Mouse (Mus musculus): ENCODE results near the gene Ctu1.
"Not testable (repeated sequence)": the region's sequence is repeated elsewhere in the genome, so short reads cannot be mapped to it uniquely, and the experiment has no call there.

The Ctu1 gene

DNA sequence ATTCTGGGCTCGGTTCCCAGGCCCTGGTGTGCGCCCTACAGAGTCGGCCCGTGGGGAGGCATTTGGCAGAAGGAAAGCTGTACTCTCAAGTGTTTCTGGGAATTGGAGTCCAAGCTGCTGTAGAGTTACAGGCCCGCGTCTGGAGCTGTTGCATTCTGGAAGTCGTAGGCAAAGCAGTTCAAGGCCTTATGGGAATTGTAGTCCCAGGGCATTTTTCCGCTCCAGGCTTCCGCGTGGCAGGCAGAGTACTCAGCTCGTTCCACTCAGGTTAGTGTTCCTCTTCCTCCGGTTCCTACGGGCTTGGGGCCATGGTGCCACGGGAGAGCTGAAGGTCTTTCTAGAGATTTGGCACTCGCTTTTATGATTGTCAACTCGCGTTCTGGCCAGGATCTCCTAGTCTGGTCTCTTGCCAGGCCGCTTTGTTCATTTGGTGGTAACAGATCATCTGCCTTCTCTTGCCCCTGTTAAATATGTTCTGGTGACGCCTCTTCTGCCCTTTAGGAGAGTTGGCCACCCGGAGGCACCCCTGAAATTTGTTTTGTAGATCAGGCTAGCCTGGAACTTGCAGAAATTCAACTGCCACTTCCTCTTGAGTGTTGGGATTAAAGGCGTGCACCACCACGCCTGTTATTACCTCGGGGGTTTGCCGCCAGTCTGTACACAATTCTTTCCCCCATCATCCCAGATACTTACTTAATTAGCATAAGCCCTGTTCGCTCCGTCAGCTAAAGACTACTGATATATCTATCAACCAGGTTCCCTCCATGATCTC lies at the start of gene Ctu1:
Gene Ctu1, plus strand, starts transcription at position 208 of the 772 bp plus-strand sequence.
- in situ Hi-C loops (cut with MboI; ENCODE audit: low sequenced_read_pairs): no loop called here

DNA sequence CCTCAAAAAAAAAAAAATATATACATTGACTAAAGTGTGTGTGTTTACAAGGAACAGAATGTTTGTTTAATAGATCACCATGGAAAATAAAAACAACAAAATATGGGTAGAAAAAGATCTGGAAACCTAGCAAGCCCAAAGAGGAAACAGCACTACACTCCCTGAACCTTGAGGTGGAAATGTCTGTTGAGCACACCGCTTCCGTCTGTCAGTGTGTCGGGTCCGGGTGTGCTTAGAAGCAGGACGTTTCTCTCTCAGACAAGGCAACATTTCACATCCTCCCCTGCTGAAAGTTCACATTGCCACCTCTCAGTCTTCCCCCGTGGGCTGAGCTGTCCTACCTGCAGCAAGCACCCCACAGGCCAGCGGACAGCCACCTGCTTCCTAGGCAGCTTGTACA lies 48.9 kb upstream of the Ctu1 start:
- in situ Hi-C loops (cut with MboI; ENCODE audit: low sequenced_read_pairs): no loop called here

DNA sequence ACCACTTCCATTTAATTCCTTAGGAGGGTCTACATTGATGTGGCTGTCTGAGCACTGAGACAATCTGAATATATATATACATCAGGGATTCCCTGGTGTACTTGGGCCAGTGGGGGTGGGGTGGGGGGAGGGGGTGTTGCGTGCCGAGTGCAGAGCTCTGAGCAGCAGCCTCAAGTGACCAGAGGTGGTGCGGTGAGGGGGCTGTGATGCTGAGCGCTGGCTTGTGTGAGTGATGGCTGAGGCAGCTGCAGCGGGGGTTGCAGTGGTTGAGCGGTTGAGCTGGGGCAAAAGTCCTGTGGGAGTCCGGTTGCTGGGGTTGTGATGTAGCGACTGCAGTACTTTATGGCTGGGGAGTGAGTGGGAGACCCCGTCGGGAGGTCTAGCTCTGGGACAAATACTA lies 48.0 kb upstream of the Ctu1 start:
- in situ Hi-C loops (cut with MboI; ENCODE audit: low sequenced_read_pairs): no loop called here

DNA sequence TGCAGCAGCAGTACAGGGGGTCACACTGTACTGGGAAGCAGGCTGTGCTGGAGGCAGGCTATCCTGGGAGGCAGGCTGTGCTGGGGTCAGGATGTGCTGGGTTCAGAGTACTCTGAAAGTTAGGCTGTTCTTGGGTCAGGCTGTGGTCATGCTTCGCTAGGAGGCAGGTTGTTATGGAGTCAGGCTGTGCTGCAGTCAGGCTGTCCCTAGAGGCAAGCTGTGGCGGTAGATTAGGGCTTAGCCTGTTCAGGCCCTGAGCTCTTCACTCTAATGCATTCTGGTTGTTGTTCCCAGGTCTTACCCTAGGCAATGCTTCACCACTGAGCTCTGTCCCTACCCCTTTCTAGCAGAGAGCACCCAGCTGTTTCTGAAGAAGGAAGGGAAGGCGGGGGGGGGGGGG lies 46.8 kb upstream of the Ctu1 start:
- in situ Hi-C loops (cut with MboI; ENCODE audit: low sequenced_read_pairs): no loop called here

DNA sequence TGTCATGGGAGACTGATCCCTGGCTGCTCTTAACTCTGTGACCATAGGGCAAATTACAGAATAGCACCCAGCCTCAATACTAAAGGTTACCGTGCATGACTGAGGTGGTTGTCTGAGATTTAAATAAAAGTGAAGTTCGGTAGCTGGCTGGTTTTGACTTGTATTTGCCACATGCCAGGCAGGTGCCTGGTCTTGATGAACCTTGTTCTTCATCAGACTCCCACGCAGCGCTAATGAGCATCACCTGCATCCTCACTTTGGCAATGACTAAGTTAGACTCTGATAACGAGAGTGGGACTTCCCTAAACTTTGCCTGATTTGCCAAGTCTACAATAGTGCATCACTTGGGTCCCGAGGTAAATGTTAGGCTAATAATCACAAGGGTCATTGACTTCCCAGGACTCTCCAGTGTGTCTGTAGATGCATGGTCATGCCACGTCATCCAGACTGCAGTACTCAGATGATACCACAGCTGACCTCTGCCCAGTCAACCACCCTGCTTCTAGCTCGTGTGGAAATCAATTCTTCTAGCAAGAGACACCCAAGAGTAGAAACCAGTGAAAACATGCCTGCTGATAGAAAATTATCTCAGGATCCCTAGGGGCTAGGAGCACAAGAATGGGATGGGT lies 45.9 kb upstream of the Ctu1 start:
- in situ Hi-C loops (cut with MboI; ENCODE audit: low sequenced_read_pairs): no loop called here

DNA sequence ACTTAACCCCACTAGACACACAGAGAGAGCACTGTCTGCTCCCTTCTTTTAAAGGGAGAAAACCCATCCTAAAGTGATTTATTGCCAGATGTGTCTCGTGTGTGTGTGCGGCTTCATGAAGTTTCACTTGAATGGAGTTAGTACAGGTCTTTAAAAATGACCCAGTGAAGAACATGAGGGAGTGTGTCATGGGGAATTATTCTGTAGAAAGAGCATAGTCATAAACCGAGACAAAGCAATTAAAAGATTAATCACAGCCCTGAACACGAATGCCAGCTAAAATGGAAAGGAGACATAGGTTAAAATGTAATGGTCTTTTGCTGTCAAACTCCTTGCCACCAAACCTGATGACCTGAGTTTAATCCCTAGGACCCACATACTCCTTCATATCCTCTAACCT lies 37.9 kb upstream of the Ctu1 start:
- in situ Hi-C loops (cut with MboI; ENCODE audit: low sequenced_read_pairs): no loop called here

DNA sequence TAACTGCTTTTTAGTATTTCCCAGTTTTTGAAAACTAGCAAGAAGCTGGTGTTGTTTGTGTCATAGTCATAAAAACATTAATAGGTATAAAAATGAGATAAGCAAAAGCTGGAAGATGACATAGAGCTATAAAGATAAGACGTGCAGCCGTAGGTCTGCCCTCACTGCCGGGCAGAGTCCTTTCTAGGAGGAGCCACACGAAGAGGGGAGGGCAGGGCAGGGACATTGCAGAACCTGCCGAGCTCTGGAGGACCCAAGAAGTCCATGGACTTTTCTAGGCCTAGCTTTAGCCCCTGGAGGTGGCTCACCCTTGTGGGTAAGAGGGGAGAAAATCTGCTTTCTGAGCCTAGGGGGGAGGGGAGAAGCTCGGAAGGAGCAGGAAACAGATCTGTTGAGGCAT lies 37.3 kb upstream of the Ctu1 start, which contains the start of gene Ceacam18:
Gene Ceacam18, plus strand, starts transcription at position 208 of the 400 bp plus-strand sequence.
- in situ Hi-C loops (cut with MboI; ENCODE audit: low sequenced_read_pairs): no loop called here

DNA sequence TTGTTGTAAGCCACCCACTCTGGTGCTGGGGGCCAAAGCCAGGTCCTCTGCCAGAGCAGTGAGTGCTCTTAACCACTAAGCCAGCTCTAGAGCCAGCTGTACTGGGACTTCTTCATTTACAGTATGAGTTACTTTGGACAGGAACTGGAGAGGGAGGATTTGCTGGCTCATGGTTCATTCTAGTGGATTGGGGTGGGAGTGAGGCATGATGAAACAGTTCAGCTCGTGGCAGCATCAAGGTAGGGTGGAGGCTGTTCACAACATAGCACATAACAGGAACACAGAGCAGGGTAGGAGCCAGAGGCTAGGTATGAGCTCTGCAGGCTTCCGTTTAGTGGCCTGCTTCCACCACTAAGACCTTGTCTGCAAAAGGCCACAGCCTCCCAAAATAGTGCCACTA lies 35.6 kb upstream of the Ctu1 start:
- in situ Hi-C loops (cut with MboI; ENCODE audit: low sequenced_read_pairs): no loop called here

DNA sequence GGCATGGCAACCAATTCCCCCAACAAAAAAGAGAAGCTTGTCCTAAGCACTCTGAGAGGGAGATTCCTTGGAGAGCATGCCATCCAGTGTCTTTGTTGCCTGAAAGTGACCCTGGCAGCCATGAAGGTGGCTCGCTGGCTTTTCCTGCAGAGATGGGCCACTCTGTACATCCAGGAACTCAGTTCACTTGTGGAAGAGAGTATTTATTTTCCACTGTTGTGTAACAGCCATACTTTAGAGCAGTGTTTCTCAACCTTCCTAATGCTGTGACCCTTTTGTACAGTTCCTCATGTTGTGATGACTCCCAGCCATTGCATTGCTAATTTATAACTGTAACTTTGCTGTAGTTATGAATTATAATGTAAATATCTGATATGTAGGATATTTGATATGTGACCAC lies 34.7 kb upstream of the Ctu1 start:
- in situ Hi-C loops (cut with MboI; ENCODE audit: low sequenced_read_pairs): no loop called here

DNA sequence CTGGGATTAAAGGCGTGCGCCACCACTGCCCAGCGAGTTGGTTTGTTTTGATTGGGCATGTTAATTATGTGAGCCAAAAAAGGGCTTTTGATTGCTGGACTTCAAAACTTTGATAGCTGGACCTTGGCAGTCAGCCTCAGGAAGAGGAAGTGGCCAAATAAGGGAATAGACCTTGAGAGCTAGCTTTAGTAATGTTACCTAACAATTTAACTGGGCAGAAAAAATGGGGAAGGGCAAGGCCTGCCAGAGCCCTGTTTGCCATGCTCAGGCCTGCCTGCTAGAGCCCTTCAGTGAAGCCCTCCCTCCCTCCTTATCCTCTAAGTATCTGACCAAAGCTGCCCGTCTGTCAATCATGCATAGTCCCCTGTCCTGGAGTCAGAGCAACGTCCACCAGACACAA lies 29.2 kb upstream of the Ctu1 start:
- in situ Hi-C loops (cut with MboI; ENCODE audit: low sequenced_read_pairs): no loop called here

DNA sequence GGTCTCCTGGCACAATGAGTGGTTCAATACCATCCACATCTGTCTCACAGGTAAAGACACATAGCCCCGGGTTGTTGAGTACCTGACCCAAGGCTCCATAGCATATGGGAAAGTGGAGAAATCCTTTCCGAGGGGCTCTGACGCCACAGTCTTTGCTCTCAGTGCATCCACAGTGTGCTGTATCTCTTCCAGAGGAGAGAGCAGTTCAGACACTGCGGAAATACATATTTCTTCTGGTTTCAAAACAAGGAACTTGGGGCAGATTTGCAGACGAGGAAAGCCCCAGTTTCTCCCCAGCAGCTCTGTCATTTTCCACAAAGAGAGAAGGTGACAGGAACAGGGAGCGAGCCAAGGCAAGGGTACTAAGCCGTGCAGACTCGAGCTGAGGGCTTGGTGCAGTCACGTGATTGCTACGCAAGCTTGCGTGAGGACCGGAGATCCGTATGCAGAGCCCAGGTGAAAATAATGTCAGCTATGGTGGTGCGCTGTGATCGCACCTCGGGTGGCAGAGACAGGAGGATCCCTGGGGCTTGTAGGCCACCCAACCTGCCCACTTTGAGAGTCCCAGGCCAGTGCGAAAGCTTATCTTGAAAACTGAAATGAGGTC lies 28.7 kb upstream of the Ctu1 start:
- in situ Hi-C loops (cut with MboI; ENCODE audit: low sequenced_read_pairs): no loop called here

DNA sequence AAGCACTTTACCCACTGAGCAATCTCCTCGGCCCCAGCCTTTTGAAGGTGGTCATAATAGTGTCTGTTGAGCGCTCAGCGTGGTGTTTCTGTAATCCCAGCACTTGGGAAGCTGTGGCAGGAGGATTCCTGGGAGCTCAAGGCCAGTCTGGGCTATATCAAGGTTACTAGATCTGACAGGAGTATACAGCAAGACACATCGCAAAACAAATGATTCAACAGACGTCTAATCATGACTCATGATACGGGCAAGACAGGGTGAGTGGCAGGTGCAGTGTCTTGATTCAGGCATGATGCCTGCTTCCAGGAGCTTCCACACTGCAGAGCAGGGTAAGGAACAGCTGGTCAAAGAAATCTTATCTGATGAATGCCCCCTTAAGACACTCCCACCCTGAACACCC lies 19.1 kb upstream of the Ctu1 start:
- in situ Hi-C loops (cut with MboI; ENCODE audit: low sequenced_read_pairs): no loop called here

DNA sequence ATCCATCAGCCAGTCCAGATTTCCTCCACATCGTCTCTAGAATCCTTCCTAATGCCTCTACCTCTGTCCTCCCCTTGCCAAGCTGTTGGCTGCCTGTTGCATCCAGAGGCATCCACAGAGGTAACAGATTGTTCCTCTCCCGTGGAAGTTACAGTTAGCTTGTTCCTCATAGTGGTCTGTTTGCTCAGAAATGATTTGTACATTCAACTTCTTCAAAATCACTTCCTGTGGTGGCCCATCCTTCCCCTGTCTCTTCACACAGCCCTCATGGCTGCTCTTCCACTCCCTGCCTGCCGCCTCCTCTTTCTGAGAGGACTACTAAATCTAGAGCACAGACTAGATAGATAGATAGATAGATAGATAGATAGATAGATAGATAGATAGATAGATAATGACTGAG lies 17.3 kb upstream of the Ctu1 start:
- in situ Hi-C loops (cut with MboI; ENCODE audit: low sequenced_read_pairs): no loop called here

DNA sequence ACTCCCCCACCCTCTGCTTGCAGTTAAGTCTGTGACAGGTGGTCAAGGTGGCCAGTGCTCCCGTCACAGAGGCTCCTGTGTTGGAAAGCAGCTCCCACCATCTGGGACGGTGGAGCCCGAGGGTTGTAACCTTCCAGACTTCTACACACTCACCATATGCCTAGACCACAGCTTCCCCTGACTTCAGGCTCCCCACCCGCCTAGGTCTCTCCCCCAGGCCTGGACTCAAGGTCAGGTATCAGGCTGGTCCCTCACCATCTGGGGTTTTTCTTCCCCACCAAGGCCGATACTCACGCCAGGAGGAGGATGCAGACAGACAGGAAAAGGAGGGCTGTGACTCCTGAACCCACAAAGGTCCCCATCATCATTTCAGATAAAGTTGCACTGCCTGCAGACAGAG lies 15.6 kb upstream of the Ctu1 start:
- in situ Hi-C loops (cut with MboI; ENCODE audit: low sequenced_read_pairs): no loop called here

DNA sequence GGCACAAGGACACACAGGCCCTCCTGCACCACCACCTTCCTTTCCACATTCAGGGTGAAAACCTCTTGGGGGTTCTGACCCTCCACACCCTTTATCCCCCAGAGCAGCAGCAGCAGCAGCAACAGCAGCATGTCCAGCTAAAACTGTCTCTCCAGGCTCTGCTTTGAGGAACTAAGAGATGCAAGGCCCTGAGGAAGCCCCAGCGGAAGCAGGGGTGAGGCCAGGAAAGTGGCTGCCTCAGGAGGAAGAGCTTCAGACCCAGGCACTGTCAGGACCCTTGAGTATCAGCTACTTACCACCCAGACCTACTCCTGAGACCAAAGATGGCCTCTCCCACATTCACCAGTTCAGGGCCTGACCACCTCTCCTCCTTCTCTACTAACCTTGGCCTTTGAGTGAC lies 11.8 kb upstream of the Ctu1 start, which contains the start of gene Siglece:
Gene Siglece, minus strand, starts transcription at position 160 of the 400 bp plus-strand sequence.
- in situ Hi-C loops (cut with MboI; ENCODE audit: low sequenced_read_pairs): no loop called here

DNA sequence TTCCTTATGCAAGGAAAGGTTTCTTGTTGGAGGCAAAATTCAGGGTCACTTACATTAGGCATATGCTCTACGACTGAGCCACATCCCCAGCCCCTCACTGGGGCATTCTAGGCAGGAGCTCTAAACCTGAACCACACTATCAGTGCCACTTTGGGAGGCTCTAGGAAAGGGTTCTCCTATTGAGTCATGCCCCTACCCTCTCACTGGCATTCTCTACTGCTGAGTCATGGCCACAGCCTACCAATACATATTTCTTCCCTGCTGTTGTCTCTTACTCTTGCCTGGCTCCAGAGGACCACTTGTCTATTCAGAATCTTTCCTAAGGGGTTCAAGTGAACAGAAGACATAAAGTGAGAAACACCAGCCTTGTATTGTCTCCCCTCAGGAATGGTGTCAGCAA lies 9.0 kb upstream of the Ctu1 start:
- in situ Hi-C loops (cut with MboI; ENCODE audit: low sequenced_read_pairs): no loop called here

DNA sequence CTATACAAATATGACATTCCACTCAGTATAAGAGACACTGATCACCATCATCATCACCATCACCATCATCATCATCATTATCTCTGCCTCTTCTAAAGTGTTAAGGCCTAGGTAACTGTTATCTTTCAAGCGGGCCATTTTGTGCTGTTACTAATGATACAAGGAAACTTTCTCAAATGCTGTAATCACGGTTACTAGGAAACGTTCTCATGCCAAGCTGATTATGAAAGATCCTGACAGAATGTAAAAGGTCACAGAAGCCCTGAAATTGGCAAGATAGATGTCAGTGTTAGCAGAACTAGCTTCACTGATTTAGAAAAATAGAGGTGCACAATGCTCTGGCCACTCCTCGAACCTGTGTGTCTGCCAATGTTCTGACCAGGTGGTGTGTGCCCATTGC lies 4.6 kb upstream of the Ctu1 start:
- in situ Hi-C loops (cut with MboI; ENCODE audit: low sequenced_read_pairs): not testable (repeated sequence)

DNA sequence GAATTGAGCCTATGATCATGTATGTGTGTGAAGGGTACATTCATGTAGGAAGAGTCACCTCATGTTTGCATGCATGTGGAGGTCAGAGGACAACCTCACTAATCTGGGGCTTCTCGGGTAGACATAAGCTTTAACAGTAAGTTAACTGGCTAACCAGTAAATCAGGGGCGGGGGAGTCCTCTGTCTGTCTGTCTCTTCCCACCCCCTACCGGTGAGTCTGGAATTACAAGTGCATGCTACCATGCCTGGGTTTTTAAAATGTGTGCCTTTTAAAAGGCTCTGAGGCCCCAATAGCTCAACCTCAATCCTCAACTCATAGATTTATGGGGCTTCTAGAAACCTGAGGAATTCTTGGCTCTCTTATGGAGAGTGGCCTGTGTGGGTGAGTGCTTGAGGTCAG lies 3.2 kb upstream of the Ctu1 start:
- in situ Hi-C loops (cut with MboI; ENCODE audit: low sequenced_read_pairs): no loop called here

DNA sequence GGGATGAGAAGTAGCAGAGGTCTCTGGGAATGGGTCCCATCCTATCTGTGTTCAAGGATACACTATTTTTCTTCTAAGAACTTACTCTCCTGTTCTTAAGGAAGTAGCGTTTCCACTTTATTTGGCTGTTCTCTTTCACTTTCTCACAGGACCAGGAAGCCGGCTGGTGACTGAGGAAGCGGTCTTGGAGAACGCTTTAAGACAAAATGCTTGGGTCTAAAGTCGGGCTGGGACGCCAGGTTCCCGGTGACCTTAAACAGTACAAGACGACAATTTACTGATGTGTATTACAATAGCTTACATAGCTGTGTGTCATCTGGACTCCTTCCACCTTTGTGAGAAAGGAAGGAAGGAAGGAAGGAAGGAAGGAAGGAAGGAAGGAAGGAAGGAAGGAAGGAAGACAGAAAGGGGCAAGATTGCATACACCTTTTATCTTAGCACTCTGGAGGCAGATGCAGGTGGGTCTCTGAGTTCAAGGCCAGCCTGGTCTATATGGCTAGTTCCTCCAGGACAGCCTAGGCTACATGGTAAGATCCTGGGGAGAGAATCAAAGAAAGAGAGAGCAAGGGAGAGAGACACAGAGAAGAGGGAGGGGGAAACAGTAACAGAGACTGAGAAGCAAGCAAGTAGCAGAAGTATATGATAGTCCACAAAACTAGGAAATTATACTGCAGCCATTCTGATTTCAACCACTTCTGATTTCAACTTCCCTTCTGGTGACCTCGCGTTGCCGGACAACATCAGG lies 580 bp upstream of the Ctu1 start:
- in situ Hi-C loops (cut with MboI; ENCODE audit: low sequenced_read_pairs): no loop called here

DNA sequence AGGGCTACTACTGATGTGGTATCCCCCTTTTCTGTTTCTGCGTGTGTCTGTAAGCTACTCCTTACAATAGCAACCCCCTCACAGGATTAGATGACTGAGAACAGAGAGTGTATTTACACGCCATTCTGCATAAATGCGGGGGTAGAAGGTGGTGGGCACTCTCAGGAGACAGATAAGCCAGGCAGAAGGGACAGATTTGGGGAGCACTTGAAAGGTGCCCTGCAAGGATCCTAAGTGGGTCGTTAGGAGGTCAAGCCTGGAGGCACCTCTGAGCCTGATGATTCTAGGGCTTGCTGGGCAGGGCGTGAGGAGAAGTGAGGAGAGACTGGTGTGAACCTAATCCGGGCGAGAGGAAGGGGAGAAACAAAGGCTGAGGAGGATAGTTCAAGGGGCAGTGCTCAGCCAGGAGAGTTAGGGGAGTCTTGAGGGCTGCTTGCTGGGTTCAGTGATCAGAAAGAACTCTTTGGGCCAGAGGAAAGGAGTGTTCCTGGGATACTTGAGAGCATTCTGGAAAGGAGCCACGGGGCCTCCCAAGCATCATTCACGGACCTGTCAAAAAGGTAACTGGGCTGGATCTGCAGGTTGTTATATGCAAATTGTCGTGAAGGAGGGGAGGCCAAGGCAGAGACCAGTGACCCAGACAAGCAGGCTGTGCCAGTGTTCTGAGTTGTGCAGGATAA lies 905 bp downstream of the Ctu1 start:
- in situ Hi-C loops (cut with MboI; ENCODE audit: low sequenced_read_pairs): no loop called here

DNA sequence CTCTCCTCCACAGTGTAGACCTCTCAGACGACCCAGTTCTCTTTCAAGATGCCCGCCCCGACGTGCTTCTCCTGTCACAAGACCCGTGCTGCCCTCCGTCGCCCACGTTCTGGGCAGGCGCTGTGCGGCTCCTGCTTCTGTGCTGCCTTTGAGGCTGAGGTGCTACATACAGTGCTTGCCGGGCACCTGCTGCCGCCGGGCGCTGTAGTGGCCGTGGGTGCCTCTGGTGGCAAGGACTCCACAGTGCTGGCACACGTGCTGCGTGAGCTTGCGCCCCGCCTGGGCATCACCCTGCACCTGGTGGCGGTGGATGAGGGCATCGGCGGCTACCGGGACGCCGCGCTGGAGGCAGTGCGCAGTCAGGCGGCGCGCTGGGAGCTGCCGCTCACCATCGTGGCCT lies 3.3 kb downstream of the Ctu1 start:
- in situ Hi-C loops (cut with MboI; ENCODE audit: low sequenced_read_pairs): no loop called here

Measured in CH12F3 (cell line).